Mouse (Mus musculus): ENCODE data around the gene Glod4. TPM values are rescaled to one million over a fixed set of nuclear protein-coding genes. Genes with fewer than 3 reads are reported as not detected.

The Glod4 gene
- total and polyA plus RNA-seq, 2 experiments from 2014 or later, result 63.5 to 116 TPM

DNA sequence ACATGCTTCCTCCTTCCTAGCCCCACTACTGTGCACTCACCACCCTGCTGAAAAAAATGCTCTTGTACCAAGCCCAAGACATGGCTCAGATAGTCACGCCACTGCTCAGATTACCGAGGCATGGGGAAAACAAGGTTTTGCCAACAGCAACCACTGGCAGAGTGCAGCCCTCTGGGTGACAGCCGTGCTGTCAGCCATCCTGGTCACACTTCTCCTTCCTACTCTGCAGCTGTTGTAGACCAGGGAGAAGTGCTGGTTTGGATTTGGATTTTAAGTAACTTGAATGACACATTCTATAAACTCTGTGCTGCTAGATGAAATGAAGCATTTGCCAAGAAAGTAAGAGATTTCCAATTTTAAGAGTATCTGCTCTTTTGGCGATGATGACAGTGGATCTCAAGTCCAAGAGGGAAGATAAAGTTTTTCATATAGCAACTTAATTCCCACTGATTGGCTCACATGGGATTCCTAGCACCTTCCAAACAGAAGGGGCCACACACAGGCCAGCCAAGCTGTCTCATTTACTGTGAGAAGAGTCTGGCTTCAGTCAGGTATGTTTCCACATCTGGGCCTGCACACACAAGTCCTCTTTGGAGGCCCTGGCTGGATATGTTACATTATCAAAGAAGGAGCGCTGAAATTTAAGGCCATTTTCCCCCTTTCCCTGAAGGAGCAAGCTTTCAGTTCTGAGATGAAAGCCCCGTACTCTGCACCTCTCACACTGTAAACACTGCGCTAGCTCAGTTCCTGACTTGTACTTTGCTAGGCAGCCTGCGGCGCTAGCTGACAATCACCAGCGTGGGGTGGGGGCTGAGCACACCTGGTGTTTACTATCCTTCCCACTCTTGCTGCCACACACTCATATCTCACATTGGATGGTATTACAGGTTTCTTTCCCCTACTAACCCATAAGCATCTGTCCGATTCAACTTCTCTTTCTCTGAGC is 136.7 kb downstream of the Glod4 start:
- no peak overlapping the region for H3K4me2 ChIP-seq (ENCODE audit: low read depth, low read length, poor library complexity, severe bottlenecking)
- WGBS, result 91% methylated on average over 11 of the region's 11 CpGs
- no peak overlapping the region for H3K4me3 ChIP-seq (ENCODE audit: low read depth, low read length)
- TF ChIP-seq CTCF (IDR thresholded peaks at IDR 0.05), result no peak
- no peaks in the 10 kb centered on the region for H3K9me3 ChIP-seq (ENCODE audit: low read length)
- H3K27ac ChIP-seq (ENCODE audit: low read depth, low read length), result no peak overlapping the region
- H3K4me1 ChIP-seq (ENCODE audit: insufficient read depth, low read length), result no peaks in the 10 kb centered on the region
- no peaks in the 10 kb centered on the region for H3K27me3 ChIP-seq (ENCODE audit: insufficient read depth, low read length)
- no peak overlapping the region for H3K9ac ChIP-seq (replicated peaks; ENCODE audit: low read length, poor library complexity, severe bottlenecking)
- peaks cover 13% of the 10 kb centered on the region for H3K36me3 ChIP-seq (ENCODE audit: insufficient read depth, low read length)
- DNase-seq (ENCODE audit: low spot score), result no peak
- no peak for ATAC-seq (ENCODE audit: low FRiP score)

DNA sequence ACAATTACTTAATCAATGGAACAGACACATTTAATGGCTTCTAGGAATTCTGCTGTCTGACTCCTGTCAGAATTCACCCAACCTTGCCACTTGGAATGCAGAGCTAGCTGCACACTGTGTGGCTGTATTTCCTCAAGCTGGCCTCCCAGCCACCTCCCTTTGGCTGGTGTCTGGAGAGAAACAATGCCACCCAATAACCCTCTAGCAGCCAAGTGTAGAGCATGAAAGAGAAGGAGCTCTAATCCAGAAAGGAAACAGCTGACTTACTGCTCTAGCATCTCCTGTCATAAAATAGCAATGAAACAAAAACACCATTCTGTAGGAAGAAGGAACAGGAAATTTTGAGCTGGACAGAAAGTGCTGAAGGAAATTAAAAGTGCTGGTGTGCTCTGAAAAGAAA is 142.4 kb downstream of the Glod4 start:
- H3K27me3 ChIP-seq (ENCODE audit: insufficient read depth, low read length), result no peaks in the 10 kb centered on the region
- no peak for ATAC-seq (ENCODE audit: low FRiP score)
- no peak overlapping the region for H3K4me2 ChIP-seq (ENCODE audit: low read depth, low read length, poor library complexity, severe bottlenecking)
- no peak overlapping the region for H3K9ac ChIP-seq (replicated peaks; ENCODE audit: low read length, poor library complexity, severe bottlenecking)
- H3K4me3 ChIP-seq (ENCODE audit: low read depth, low read length), result no peak overlapping the region
- H3K36me3 ChIP-seq (ENCODE audit: insufficient read depth, low read length), result peaks cover 26% of the 10 kb centered on the region
- no peaks in the 10 kb centered on the region for H3K9me3 ChIP-seq (ENCODE audit: low read length)
- TF ChIP-seq CTCF (IDR thresholded peaks at IDR 0.05), result no peak
- H3K27ac ChIP-seq (ENCODE audit: low read depth, low read length), result no peak overlapping the region
- no peaks in the 10 kb centered on the region for H3K4me1 ChIP-seq (ENCODE audit: insufficient read depth, low read length)
- no peak for DNase-seq (ENCODE audit: low spot score)

DNA sequence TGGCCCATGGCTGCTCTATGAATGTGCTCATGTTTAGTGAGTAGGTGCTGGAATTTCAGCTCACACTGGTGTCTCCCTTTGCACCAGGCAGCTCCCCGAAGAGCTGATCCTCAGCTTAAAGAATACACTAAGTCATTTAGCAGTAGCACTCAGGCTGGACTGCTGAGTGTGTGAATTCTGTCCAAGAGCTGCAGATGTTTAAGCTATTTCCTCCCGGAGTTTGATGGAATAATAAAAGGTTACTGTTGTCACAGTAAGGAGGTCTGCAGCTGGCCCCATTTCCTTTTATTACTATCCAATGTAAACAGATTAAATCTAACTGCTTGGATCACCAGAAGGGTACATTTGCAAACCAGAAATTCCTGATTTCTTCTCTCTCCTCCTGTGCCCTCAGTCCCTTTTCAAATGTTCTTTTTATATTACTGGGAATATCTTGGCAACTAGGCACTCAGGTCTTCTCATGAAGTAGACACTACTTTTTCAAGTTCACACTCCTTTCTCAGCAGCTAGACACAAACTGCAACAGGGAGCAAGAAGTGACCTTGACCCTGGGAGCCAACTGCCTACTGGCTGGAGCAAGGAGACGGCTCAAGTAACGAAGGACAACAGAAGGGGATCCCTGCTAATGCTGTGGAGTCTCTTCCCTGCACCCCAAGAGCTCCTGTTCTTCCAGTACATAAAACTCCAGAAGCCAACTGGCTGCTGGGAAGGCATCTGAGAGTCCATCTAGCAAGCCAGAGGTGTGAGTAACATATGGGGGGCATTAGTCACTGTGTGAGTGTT is 144.1 kb downstream of the Glod4 start:
- no peak for DNase-seq (ENCODE audit: low spot score)
- WGBS, result 80% methylated on average over 4 of the region's 4 CpGs

DNA sequence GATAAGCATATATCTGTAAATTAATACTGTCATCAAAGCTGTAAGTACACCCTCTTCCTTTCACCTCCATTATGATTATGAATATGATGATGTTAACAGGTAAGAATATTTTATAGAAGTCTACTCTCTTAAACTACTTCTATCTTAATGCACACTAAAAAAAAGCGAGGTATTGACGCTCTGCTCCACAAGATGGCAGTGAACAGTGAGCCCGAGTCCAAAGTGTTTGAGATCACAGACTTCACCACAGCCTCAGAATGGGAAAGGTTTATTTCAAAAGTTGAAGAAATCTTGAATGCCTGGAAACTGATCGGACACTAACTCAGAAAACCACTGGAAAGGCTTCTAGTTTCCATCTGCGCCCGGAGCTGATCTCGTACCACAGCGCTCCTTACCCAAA is 149.9 kb downstream of the Glod4 start:
- peaks cover 9% of the 10 kb centered on the region; the same call in 1 of the 2 replicates for H3K36me3 ChIP-seq (ENCODE audit: insufficient read depth, low read length)
- 91% methylated on average over 8 of the region's 8 CpGs for WGBS
- ATAC-seq (ENCODE audit: low FRiP score), result no peak
- H3K27ac ChIP-seq (ENCODE audit: low read depth, low read length), result no peak overlapping the region
- H3K4me3 ChIP-seq (ENCODE audit: low read depth, low read length), result no peak overlapping the region
- no peaks in the 10 kb centered on the region for H3K4me1 ChIP-seq (ENCODE audit: insufficient read depth, low read length)
- no peaks in the 10 kb centered on the region for H3K27me3 ChIP-seq (ENCODE audit: insufficient read depth, low read length)
- TF ChIP-seq CTCF (IDR thresholded peaks at IDR 0.05), result peak; percentile 63
- no peak overlapping the region for H3K4me2 ChIP-seq (ENCODE audit: low read depth, low read length, poor library complexity, severe bottlenecking)
- H3K9me3 ChIP-seq (ENCODE audit: low read length), result no peaks in the 10 kb centered on the region
- peak; percentile 29 for DNase-seq (ENCODE audit: low spot score)
- H3K9ac ChIP-seq (replicated peaks; ENCODE audit: low read length, poor library complexity, severe bottlenecking), result no peak overlapping the region

More for the DNA sequence above, 144.1 kb downstream of the Glod4 start:
- no peak overlapping the region for H3K9ac ChIP-seq (replicated peaks; ENCODE audit: low read length, poor library complexity, severe bottlenecking)
- no peak overlapping the region for H3K4me2 ChIP-seq (ENCODE audit: low read depth, low read length, poor library complexity, severe bottlenecking)
- H3K9me3 ChIP-seq (ENCODE audit: low read length), result no peaks in the 10 kb centered on the region
- no peak overlapping the region for H3K4me3 ChIP-seq (ENCODE audit: low read depth, low read length)
- no peak for TF ChIP-seq CTCF (IDR thresholded peaks at IDR 0.05)
- H3K27ac ChIP-seq (ENCODE audit: low read depth, low read length), result no peak overlapping the region
- H3K36me3 ChIP-seq (ENCODE audit: insufficient read depth, low read length), result peaks cover 22% of the 10 kb centered on the region
- H3K4me1 ChIP-seq (ENCODE audit: insufficient read depth, low read length), result no peaks in the 10 kb centered on the region
- H3K27me3 ChIP-seq (ENCODE audit: insufficient read depth, low read length), result no peaks in the 10 kb centered on the region
- ATAC-seq (ENCODE audit: low FRiP score), result no peak

DNA sequence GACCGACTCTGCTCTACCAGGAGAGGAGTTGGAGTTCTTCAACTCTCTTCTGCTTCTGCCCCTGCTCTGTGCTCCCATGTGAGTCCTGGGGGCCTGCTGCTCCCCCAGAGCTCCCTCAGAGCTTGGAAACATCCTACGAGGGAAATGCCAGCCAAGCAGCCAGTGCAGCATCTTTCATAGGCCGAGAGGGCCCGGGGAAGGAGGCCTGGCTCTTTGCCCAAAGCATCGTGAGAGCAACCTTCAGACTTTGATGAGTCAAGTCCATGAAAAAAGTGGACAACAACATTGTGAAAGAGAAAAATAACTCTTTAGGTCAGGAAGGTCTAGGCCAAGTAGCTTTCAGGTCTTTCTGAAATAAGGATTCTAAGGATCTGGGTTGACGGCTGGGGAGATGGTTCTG is 153.7 kb downstream of the Glod4 start:
- no peak for ATAC-seq (ENCODE audit: low FRiP score)
- H3K4me2 ChIP-seq (ENCODE audit: low read depth, low read length, poor library complexity, severe bottlenecking), result no peak overlapping the region
- no peaks in the 10 kb centered on the region for H3K27me3 ChIP-seq (ENCODE audit: insufficient read depth, low read length)
- 75% methylated on average over 6 of the region's 6 CpGs for WGBS
- no peak overlapping the region for H3K4me3 ChIP-seq (ENCODE audit: low read depth, low read length)
- H3K36me3 ChIP-seq (ENCODE audit: insufficient read depth, low read length), result peaks cover 9% of the 10 kb centered on the region
- TF ChIP-seq CTCF (IDR thresholded peaks at IDR 0.05), result no peak
- no peak overlapping the region for H3K9ac ChIP-seq (replicated peaks; ENCODE audit: low read length, poor library complexity, severe bottlenecking)
- H3K4me1 ChIP-seq (ENCODE audit: insufficient read depth, low read length), result no peaks in the 10 kb centered on the region
- H3K27ac ChIP-seq (ENCODE audit: low read depth, low read length), result no peak overlapping the region
- no peak for DNase-seq (ENCODE audit: low spot score)
- no peaks in the 10 kb centered on the region for H3K9me3 ChIP-seq (ENCODE audit: low read length)

DNA sequence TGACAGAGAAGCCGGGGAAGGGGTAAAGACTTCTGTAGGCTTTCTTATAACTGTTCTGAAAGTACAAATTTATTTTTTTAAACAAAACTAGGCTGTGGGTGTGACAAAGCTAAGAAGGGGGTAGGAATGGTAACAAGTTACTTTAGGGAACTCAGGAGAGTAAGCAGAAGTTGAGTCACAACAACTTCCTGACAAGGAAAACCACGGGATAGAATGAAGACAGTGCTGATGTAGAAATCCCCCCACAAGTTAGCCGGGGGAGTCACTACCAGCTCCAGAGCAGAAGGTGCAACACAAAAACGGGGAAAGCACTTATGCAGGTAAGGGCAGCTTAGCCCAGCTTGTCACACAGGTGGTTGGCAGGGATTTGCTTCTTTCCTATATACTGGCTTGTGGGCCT is 155.0 kb downstream of the Glod4 start:
- ATAC-seq (ENCODE audit: low FRiP score), result no peak
- Histone ChIP-seq H3K9ac (replicated peaks; ENCODE audit: low read length, poor library complexity, severe bottlenecking) (no peak overlapping the region), H3K4me2 (ENCODE audit: low read depth, low read length, poor library complexity, severe bottlenecking) (no peak overlapping the region), H3K4me1 (ENCODE audit: insufficient read depth, low read length) (no peaks in the 10 kb centered on the region), H3K36me3 (ENCODE audit: insufficient read depth, low read length) (peaks cover 11% of the 10 kb centered on the region), H3K27me3 (ENCODE audit: insufficient read depth, low read length) (no peaks in the 10 kb centered on the region), H3K4me3 (ENCODE audit: low read depth, low read length) (no peak overlapping the region), H3K9me3 (ENCODE audit: low read length) (no peaks in the 10 kb centered on the region), H3K27ac (ENCODE audit: low read depth, low read length) (no peak overlapping the region)
- WGBS, result 84% methylated on average over 4 of the region's 4 CpGs
- DNase-seq (ENCODE audit: low spot score), result no peak
- TF ChIP-seq CTCF (IDR thresholded peaks at IDR 0.05), result no peak

Measured in midbrain, postnatal 0 days (tissue).